Mouse (Mus musculus) Patski (cell line): ENCODE results near the gene Fitm2. TPM values are rescaled to one million over a fixed set of nuclear protein-coding genes. Genes with fewer than 3 reads are reported as not detected.

Experiments
- ATAC-seq: fragments of 100-300 bp; one replicate; pipeline ENCODE4 v1.8.0; 2021
- CTCF ChIA-PET: fragments of 350-600 bp; sonication (Branson Sonifier 250); formaldehyde crosslinking; loops from one replicate; lab custom pipeline; 2022; ENCODE audit warnings: inconsistent platforms; lab: Charles Lee
- POLR2A ChIA-PET: fragments of 350-600 bp; sonication (Branson Sonifier 250); formaldehyde crosslinking; loops from one replicate; lab custom pipeline; 2022; ENCODE audit warnings: antibody characterized with exemption, inconsistent platforms; lab: Charles Lee
- DNase-seq: peaks from one replicate; pipeline ENCODE4 v3.0.0-alpha.2; 2011; ENCODE audit warnings: low read depth, low spot score
- H3K27me3 ChIP-seq: fragments of 371-371 bp; one replicate; pipeline ENCODE4 v1.5.1; 2021
- CTCF ChIP-seq: fragments of 100-300 bp; IDR thresholded peaks from one replicate; pipeline ENCODE4 v1.5.1; 2021
- in situ Hi-C: fragments of 300-500 bp; cut with MboI; formaldehyde crosslinking; loops from 3 replicates; pipeline ENCODE4 v1.11.1; 2018; ENCODE audit warnings: low pct_unique_long_range_greater_than_20kb, mixed read lengths
- polyA plus RNA-seq: library from polyadenylated mRNA; unstranded; gene quantifications from one replicate; pipeline ENCODE4 v1.2.3, GENCODE M21; 2021

The Fitm2 gene
- polyA plus RNA-seq, 1 experiment from 2014 or later: 11.7 TPM

DNA sequence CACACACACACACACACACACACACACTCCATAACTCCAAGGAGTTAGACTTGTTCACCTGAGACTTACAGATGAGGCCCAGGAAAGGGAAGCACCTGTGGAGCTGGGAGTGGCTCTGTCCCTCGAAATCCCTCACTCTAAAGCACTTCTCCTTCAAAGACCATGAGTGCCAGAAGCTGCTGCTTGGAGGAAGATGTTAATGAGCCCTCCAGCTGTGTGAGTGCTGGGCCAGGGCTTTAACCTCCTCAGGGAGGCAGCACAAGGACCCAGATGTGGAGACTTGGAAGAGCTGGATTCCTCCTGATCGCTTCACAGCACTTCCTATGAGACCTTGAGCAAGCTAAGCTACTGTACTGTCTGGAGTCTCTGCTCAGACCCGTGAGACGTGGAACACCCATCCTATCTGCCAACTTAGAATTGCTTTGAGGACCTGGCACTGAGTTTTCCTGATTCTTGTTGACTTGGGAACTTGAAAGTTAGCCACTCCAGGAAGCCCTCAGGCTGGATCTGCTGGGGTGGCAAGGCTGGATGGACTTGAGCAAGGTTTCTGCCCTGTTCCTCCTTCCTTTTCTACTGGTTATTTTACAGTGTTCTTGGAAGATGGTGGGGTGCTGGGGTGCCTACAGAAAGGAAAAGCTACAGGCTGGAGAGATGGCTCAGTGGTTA, 44.0 kb downstream of the Fitm2 start:
- POLR2A ChIA-PET: no interaction called here
- ATAC-seq: no peak
- DNase-seq: no peak
- in situ Hi-C loops: no loop called here
- CTCF ChIA-PET: no interaction called here
- no peak for TF ChIP-seq CTCF
- no peaks in the 10 kb centered on the region for H3K27me3 ChIP-seq

DNA sequence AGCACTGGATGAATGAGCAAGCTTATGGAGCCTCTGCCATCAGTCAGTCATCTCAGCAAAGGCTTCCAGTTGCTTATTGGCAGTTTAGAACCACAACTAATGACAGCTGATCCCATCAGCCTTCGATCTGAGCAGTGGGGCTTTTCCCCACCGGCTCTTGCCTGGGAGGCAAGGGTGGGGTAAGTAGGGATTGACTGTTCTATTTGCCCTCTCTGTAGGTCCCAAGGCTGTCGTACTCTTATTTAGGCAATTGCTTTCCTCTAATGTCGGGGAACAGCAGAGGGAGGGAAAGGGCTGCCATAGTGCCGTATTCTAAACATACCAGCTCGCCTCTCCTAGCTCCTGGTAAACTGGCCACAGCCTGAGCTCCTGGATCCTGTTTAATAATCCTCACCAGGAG, 47.8 kb downstream of the Fitm2 start, which contains the start of gene Oser1:
Oser1 (minus strand) TSS at position 101 of the 400 bp plus-strand sequence.
- in situ Hi-C loops: loop anchor here (5.0 kb wide), 1 partner anchor 48 kb away; the partner anchor contains the start of gene Fitm2

DNA sequence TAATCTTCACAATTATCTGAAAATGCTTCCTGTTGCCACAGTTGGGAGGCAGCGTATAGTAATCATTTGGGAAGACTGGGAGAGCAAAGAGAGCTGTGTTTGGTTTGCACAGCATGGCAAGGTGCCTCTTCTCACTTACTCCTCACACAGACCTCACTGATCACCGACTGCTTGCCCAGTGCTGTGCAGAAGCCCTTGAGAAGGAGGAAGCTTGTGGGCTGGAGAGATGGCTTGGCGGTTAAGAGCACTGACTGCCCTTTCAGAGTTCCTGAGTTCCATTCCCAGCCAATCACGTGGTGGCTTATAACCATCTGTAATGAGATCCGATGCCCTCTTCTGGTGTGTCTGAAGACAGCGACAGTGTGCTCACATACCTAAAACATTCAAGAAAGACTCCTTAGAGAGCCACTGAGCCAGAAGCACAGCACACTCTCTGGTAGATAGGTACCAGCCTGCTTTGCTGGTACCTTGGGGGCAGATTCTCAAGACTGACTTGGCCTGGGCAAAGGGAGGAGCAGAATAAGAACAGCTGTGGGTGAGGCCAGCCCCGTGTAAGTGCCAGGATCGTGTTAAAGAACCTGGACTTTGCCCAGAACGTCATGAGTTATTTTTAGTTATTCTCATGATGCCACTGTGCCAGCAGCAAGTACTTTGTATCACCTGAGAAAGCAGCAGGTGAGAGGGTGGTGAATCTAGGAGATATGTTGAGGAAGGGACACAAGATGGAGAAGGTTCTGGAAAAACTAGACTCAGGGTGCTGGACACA, 49.4 kb downstream of the Fitm2 start:
- TF ChIP-seq CTCF: no peak
- ATAC-seq (no peak), DNase-seq (no peak)
- in situ Hi-C loops: loop anchor here (5.0 kb wide), 1 partner anchor 49 kb away; the partner anchor contains the start of gene Fitm2
- POLR2A ChIA-PET: interaction anchor here (0.7 kb wide), 1 partner anchor 32 kb away, joined by 3 read pairs; no protein-coding TSS in a partner anchor
- H3K27me3 ChIP-seq: no peaks in the 10 kb centered on the region
- CTCF ChIA-PET: interaction anchor here (1.2 to 1.4 kb wide), 2 partner anchors 12 to 14 kb away, joined by 3 to 4 read pairs; no protein-coding TSS in a partner anchor

More for the DNA sequence above, 47.8 kb downstream of the Fitm2 start, which contains the start of gene Oser1:
- no peak for TF ChIP-seq CTCF
- ChIA-PET POLR2A (no interaction called here), CTCF (interaction anchor here (1.4 kb wide), 1 partner anchor 10 kb away, joined by 4 read pairs; no protein-coding TSS in a partner anchor)
- DNase-seq: no peak
- H3K27me3 ChIP-seq: no peaks in the 10 kb centered on the region
- ATAC-seq: no peak

DNA sequence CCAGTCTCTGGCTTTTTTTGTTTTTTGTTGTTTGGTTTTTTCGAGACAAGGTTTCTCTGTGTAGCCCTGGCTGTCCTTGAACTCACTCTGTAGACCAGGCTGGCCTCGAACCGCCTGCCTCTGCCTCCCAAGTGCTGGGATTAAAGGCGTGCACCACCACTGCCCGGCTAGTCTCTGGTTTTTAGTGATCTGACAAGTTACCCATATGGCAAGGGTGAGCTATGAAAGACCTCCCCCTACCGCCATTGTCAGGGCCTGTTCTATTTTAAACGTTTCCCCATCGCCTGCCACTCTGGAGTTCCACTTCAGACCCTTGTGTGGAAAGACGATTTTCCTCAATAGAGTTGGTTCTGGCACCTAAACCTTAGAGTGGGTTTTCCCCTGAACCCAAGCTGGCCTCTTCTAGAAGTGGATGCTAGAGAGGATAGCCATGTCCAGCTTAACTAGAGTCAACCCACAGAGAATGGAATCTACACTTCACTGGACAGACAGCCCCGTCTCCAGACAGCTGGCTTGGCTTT, 52.0 kb downstream of the Fitm2 start:
- H3K27me3 ChIP-seq: no peaks in the 10 kb centered on the region
- CTCF ChIA-PET: interaction anchor here (0.8 to 1.6 kb wide), 3 partner anchors 19 to 52 kb away, joined by 3 to 6 read pairs (median 3); partner anchors contain the start of gene Fitm2
- no peak for ATAC-seq
- POLR2A ChIA-PET: no interaction called here
- in situ Hi-C loops: loop anchor here (5.0 kb wide), 1 partner anchor 52 kb away; the partner anchor contains the start of gene Fitm2
- no peak for DNase-seq
- no peak for TF ChIP-seq CTCF

DNA sequence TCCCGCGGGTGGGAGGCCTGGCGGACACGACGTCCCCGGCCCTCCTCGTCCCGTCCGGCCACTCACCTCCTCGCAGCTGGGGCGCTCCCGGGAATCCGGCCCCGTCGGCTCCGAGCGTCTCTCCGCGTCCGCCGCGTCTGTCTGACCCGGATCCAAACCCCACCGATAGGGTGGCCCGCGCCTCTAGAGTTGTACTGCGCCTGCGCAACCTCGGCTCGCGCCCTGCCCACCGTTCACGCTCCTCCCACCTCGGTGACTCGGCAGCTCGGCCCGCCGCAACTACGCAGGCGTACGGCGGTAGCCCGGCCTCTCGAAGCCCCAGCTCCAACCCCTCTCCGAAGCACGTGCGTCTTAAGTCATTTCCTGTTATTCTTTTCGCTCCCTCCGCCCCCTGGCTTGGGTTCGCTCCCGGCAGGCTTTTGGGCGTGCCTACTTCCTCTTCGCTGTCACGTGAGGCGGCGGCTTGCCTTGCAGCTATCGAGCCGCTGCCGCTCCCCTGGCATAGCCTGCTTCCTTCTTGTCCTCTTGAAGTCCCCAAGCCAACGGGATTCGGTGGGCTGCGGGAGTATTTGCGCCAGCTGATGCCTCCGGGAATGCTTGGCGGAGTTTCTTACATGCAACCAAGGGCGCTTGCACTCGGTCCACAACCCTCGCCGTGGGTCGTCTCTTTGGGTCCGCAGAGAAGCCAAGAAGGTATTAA, 52.9 kb downstream of the Fitm2 start:
- no peaks in the 10 kb centered on the region for H3K27me3 ChIP-seq
- CTCF ChIA-PET: interaction anchor here (0.7 kb wide), 1 partner anchor 75 kb away, joined by 3 read pairs; no protein-coding TSS in a partner anchor
- POLR2A ChIA-PET: interaction anchor here (1.6 kb wide), 1 partner anchor 10 kb away, joined by 5 read pairs; no protein-coding TSS in a partner anchor
- ATAC-seq: peak; percentile 90
- in situ Hi-C loops: loop anchor here (5.0 kb wide), 1 partner anchor 53 kb away; the partner anchor contains the start of gene Fitm2
- TF ChIP-seq CTCF: no peak
- peak; percentile 89 for DNase-seq

DNA sequence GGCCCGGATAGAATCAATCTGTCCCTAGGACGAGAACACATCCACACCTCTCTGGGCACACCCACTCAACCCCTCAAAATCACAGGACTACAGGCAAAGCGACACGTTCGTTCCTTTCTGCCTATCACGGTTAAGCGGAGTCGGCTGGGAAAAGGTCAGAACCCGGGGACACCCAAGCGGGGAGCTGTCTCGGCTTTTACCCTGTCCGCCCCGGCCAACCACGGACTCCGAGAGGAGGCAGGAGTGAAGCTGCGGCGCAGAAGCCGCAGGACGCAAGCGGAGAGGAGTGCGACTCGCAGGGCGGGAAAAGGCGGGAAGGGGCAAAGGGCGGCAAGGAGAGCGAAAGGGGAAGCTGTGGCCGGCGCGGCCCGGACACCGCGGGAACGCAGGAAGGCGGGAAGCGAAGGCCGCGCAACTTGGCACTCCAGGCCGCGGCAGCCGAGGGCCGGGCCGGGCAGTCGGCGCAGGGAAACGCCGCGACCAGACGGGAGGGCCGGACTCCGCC, 53.5 kb downstream of the Fitm2 start:
- H3K27me3 ChIP-seq: no peaks in the 10 kb centered on the region
- CTCF ChIA-PET: no interaction called here
- in situ Hi-C loops: no loop called here
- no peak for TF ChIP-seq CTCF
- peak; percentile 30 for ATAC-seq
- POLR2A ChIA-PET: interaction anchor here (1.1 to 1.6 kb wide), 2 partner anchors 10 to 15 kb away, joined by 4 to 5 read pairs; no protein-coding TSS in a partner anchor
- no peak for DNase-seq

DNA sequence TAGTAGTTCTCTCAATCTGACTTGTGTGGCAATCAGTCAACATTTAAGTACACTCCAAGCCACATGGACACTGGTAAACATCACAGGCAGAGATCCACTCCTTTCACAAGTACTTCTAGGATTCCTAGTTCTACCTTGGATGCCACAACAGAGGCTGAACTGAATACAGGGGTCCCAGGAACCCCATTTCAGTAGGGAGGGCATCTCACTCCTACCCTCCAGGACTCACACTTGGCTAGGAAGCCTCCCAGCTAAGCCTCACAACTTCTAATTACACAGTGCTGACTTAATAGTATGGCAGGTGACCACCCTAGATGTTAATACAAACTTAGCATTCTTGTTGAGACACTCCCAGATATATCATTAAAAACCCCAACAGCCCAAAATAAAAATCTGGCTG, 54.6 kb downstream of the Fitm2 start:
- DNase-seq (no peak), ATAC-seq (no peak)
- no peak for TF ChIP-seq CTCF
- H3K27me3 ChIP-seq: no peaks in the 10 kb centered on the region
- in situ Hi-C loops: no loop called here
- CTCF ChIA-PET: interaction anchor here (1.8 to 2.7 kb wide), 2 partner anchors 16 to 77 kb away, joined by 5 read pairs; no protein-coding TSS in a partner anchor
- POLR2A ChIA-PET: interaction anchor here (1.1 to 1.6 kb wide), 2 partner anchors 9 to 14 kb away, joined by 4 to 5 read pairs; no protein-coding TSS in a partner anchor

DNA sequence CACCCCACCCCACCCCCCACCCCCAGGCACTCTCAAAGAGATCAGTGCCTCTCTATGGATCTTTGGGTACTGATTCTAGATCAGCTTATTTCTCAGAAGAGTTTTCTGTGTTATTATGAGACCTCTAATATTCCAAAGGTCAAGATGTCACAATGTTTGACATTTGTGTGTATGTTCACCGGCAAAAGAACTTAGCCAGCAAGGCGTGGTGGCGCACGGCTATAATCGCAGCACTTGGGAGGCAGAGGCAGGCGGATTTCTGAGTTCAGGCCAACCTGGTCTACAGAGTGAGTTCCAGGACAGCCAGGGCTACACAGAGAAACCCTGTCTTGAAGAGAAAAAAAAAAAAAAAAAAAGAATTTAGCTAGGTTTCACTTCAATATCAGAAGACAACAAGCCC, 55.4 kb downstream of the Fitm2 start:
- TF ChIP-seq CTCF: no peak
- ChIA-PET CTCF (interaction anchor here (1.8 to 2.7 kb wide), 2 partner anchors 16 to 76 kb away, joined by 5 read pairs; no protein-coding TSS in a partner anchor), POLR2A (interaction anchor here (0.5 kb wide), 1 partner anchor 76 kb away, joined by 3 read pairs; no protein-coding TSS in a partner anchor)
- H3K27me3 ChIP-seq: no peaks in the 10 kb centered on the region
- ATAC-seq: no peak
- in situ Hi-C loops: no loop called here
- no peak for DNase-seq

Other genes with a start within 250 kb of the Fitm2 start
- gene Jph2, start 74.6 kb downstream of the Fitm2 start, polyA plus RNA-seq: 0.28 TPM
- gene Oser1, start 47.9 kb downstream of the Fitm2 start, polyA plus RNA-seq: 39.0 TPM
- gene Gdap1l1, start 34.2 kb downstream of the Fitm2 start, polyA plus RNA-seq: 0.21 TPM
- gene R3hdml, start 19.7 kb upstream of the Fitm2 start, polyA plus RNA-seq: not detected
- 0.19 TPM for gene Hnf4a, start 34.2 kb upstream of the Fitm2 start, polyA plus RNA-seq
- gene Ttpal, start 129.7 kb upstream of the Fitm2 start, polyA plus RNA-seq: 19.4 TPM
- 238 TPM for gene Serinc3, start 172.5 kb upstream of the Fitm2 start, polyA plus RNA-seq
- gene Pkig, start 185.8 kb upstream of the Fitm2 start, polyA plus RNA-seq: 87.0 TPM